Mouse (Mus musculus) midbrain, embryonic 14.5 days (tissue): ENCODE results near the gene Ick. TPM values are rescaled to one million over a fixed set of nuclear protein-coding genes. Genes with fewer than 3 reads are reported as not detected.

Source experiments
- polyA plus RNA-seq: library from polyadenylated mRNA; unstranded; fragments of >200 nt; fragmentation: Nextera tagmentation; extraction: Ambion mirVana; gene quantifications from 2 replicates; pipeline ENCODE4 v1.2.1, GENCODE M21; 2014

The Ick gene
- polyA plus RNA-seq, 1 experiment from 2014 or later, result 46.2 TPM

Other genes with a start within 250 kb of the Ick start
- gene Elovl5, start 191.8 kb upstream of the Ick start, polyA plus RNA-seq, result 58.5 and 71.4 TPM in 2 replicates
- not detected in 2 replicates for gene Gcm1, start 57.3 kb upstream of the Ick start, polyA plus RNA-seq
- 66.6 and 71.2 TPM in 2 replicates for gene Fbxo9, start 127 bp upstream of the Ick start, polyA plus RNA-seq
- 11.1 and 15.5 TPM in 2 replicates for gene Gsta4, start 73.6 kb downstream of the Ick start, polyA plus RNA-seq
- not detected in 2 replicates for gene Gsta1, start 121.5 kb downstream of the Ick start, polyA plus RNA-seq
- gene Gm3776, start 147.9 kb downstream of the Ick start, polyA plus RNA-seq, result not detected in 2 replicates
- not detected in 2 replicates for gene Gm10639, start 180.7 kb downstream of the Ick start, polyA plus RNA-seq
- gene Omt2a, start 205.6 kb downstream of the Ick start, polyA plus RNA-seq, result not detected in 2 replicates
- gene Omt2b, start 218.4 kb downstream of the Ick start, polyA plus RNA-seq, result not detected in 2 replicates
- gene Gsta2, start 246.6 kb downstream of the Ick start, polyA plus RNA-seq, result not detected in 2 replicates